In genomic region chr4:123819093-123819610, GRCm38 (mm10) we compare ENCODE assay signal across 9 mouse cellular contexts. TPM values are rescaled to one million over a fixed set of nuclear protein-coding genes. Genes with fewer than 3 reads are reported as not detected.
DNase-seq lines count a peak whose midpoint lies in the region; ATAC-seq and TF ChIP-seq lines count a peak whose summit lies in the region.
"Had no signal": no experiment of that assay in that cellular context is flagged by ENCODE, and none has a peak within 500 bp of the region (broad histone marks: within the 10 kb centered on the region; RNA-seq: fewer than 3 reads in every experiment).

No protein-coding gene starts in this region.

- ATAC-seq in midbrain, embryonic 16.5 days, result no peak

- TF ChIP-seq CTCF in layer of hippocampus, adult 2 months (conservative IDR thresholded peaks at IDR 0.05), result peak; percentile 66

- H3K27me3 ChIP-seq in midbrain, embryonic 16.5 days (ENCODE audit: control insufficient read depth, insufficient read depth, low read depth, low read length), result no peaks in the 10 kb centered on the region

- no peak overlapping the region for H3K27ac ChIP-seq in layer of hippocampus, adult 2 months
- H3K27ac ChIP-seq in midbrain, embryonic 16.5 days (ENCODE audit: low read length), result 0 out of 2 replicates have a peak overlapping the region, but pooled peaks have one; percentile 26

- H3K36me3 ChIP-seq in midbrain, embryonic 16.5 days (ENCODE audit: control insufficient read depth, insufficient read depth, low read length), result no peaks in the 10 kb centered on the region

- H3K4me2 ChIP-seq in midbrain, embryonic 16.5 days (ENCODE audit: low read length), result no peak overlapping the region

- no peak overlapping the region for H3K9ac ChIP-seq in midbrain, embryonic 16.5 days (ENCODE audit: low read depth, low read length)

- peaks cover 4% of the 10 kb centered on the region; the same call in 1 of the 2 replicates for H3K4me1 ChIP-seq in midbrain, embryonic 16.5 days (ENCODE audit: control insufficient read depth, insufficient read depth, low read length)

- WGBS in midbrain, embryonic 16.5 days, result 31% methylated on average over 4 of the region's 4 CpGs

- no peak overlapping the region for H3K4me3 ChIP-seq in layer of hippocampus, adult 2 months
- no peak overlapping the region for H3K4me3 ChIP-seq in midbrain, embryonic 16.5 days (ENCODE audit: low read depth, low read length)

- peak; percentile 32 for DNase-seq in adrenal gland, postnatal 10 days
- DNase-seq in adrenal gland, adult 18-20 months (ENCODE audit: low spot score in 2 of 2), result no peak
- peak in 1 of 2 experiments; percentile 18 for DNase-seq in layer of hippocampus, adult 2 months (ENCODE audit: low spot score in 2 of 2)
- DNase-seq in layer of hippocampus, adult 9-11 months, result no peak
- DNase-seq in embryo, embryonic 9.5 days (ENCODE audit: extremely low spot score), result peak; percentile 29
- no peak for DNase-seq in yolk sac, embryonic 10.5 days (ENCODE audit: low spot score)
- no peak for DNase-seq in thymus, postnatal 36 days

- H3K9me3 ChIP-seq in midbrain, embryonic 16.5 days (replicated peaks; ENCODE audit: control insufficient read depth, low read length, poor library complexity, severe bottlenecking), result no peaks in the 10 kb centered on the region

RNA-seq across cellular contexts. Expression of gene Rhbdl2, which starts 31.5 kb away (rescaled TPM):
- total RNA-seq in adrenal gland, postnatal 10 days (2021), result 1 to 10 TPM; 1.3 to 2.3 TPM
- total RNA-seq in adrenal gland, adult 18-20 months (2021), result 1 to 10 TPM; 1.1 to 1.2 TPM
- under 1 TPM; 0.54 to 0.92 TPM for total RNA-seq in layer of hippocampus, adult 2 months (2021)
- polyA plus RNA-seq in midbrain, embryonic 16.5 days (2015; fragmentation: Nextera tagmentation; extraction: Ambion mirVana), result 1.4 and 1.7 TPM in 2 replicates

RNA-seq across cellular contexts. Expression of gene 4933427I04Rik, which starts 40.3 kb away (rescaled TPM):
- total RNA-seq in adrenal gland, postnatal 10 days (2021), result not detected
- not detected for total RNA-seq in adrenal gland, adult 18-20 months (2021)
- total RNA-seq in layer of hippocampus, adult 2 months (2021), result not detected
- 0.10 and 0.21 TPM in 2 replicates for polyA plus RNA-seq in midbrain, embryonic 16.5 days (2015; fragmentation: Nextera tagmentation; extraction: Ambion mirVana)
- total RNA-seq: left cerebral cortex, postnatal 10 days had no signal

Comparison
In these comparisons a context has a peak if more than half of its experiments do, and no peak if none do; other contexts are left out.
1. DNase-seq: peak in adrenal gland, postnatal 10 days (single experiment) and embryo, embryonic 9.5 days (single experiment); none in adrenal gland, adult 18-20 months (0 of 2), layer of hippocampus, adult 9-11 months (single experiment), yolk sac, embryonic 10.5 days (single experiment) and thymus, postnatal 36 days (0 of 2).